Mouse (Mus musculus) thymus, adult 2 months (tissue): ENCODE measurements at regions not wholly inside any gene's neighbourhood (a gene's known extent, or its start where the extent isn't known, plus 50 kb on each side); places are given as distances from the start of the nearest gene placed in this dataset.

Source experiments
- DNase-seq: peaks from one replicate; pipeline ENCODE4 v3.0.0; 2021
- H3K27ac ChIP-seq: fragments of 200-500 bp; 2 replicates; pipeline ENCODE4 v1.5.1; 2012; ENCODE audit warnings: low read length, control low read depth; ENCODE audit not compliant: control insufficient read depth, insufficient read depth
- H3K27me3 ChIP-seq: fragments of 200-500 bp; 2 replicates; pipeline ENCODE4 v1.6.1; 2012; ENCODE audit warnings: mild to moderate bottlenecking, low read length, moderate library complexity, mixed read lengths; ENCODE audit not compliant: control insufficient read depth, insufficient read depth
- H3K36me3 ChIP-seq: fragments of 200-500 bp; 2 replicates; pipeline ENCODE4 v1.6.1; 2012; ENCODE audit warnings: mild to moderate bottlenecking, low read length, moderate library complexity; ENCODE audit not compliant: control insufficient read depth, insufficient read depth
- H3K4me1 ChIP-seq: fragments of 200-500 bp; replicated peaks from 2 replicates; pipeline ENCODE4 v1.6.1; 2012; ENCODE audit warnings: low read length; ENCODE audit not compliant: control insufficient read depth, insufficient read depth
- H3K4me3 ChIP-seq: fragments of 200-500 bp; 2 replicates; pipeline ENCODE4 v1.5.1; 2012; ENCODE audit warnings: mild to moderate bottlenecking, low read length, control low read depth, moderate library complexity; ENCODE audit not compliant: control insufficient read depth, insufficient read depth
- CTCF ChIP-seq: fragments of 200-500 bp; IDR thresholded peaks from 2 replicates; pipeline ENCODE4 v1.5.1; 2012; ENCODE audit warnings: mild to moderate bottlenecking, control low read depth, low read length, moderate library complexity, borderline replicate concordance; ENCODE audit not compliant: control insufficient read depth, poor library complexity, insufficient read depth; ENCODE audit errors: extremely low read depth
- POLR2A ChIP-seq: fragments of 200-500 bp; IDR thresholded peaks from 2 replicates; pipeline ENCODE4 v1.6.1; 2012; ENCODE audit warnings: mild to moderate bottlenecking, low read length, control low read depth, moderate library complexity; ENCODE audit not compliant: control insufficient read depth, poor library complexity, insufficient read depth; ENCODE audit errors: extremely low read depth
- WGBS: fragments of 180-500 bp; shearing (Covaris S2); methylation state at CpG from one replicate; pipeline ENCODE4 v1.1.7; 2018; 5-methylcytosine and 5-hydroxymethylcytosine counted together

DNA sequence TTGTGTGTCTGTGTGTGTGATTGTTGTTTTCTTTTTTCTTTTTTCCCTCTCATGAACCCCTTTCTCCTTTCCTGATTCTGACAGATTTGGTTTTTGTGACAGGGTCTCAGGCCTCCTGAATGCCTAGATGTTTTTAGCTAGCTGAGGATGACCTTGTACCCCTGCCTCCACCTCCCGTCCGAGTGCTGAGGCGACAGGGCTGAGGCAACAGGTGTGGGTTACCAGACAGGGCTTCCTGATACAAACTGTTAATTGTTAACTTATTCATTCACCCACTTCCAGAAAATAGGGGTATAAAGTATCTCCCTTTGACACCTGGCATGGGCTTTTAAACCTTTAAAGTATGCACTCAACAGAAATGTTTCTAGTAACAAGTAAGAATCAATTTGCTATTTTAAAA, 65.0 kb upstream of the Ralgapa2 start:
- H3K4me3 ChIP-seq, result no peak overlapping the region
- no peaks in the 10 kb centered on the region for H3K4me1 ChIP-seq
- TF ChIP-seq POLR2A (no peak), CTCF (no peak)
- no peaks in the 10 kb centered on the region for H3K36me3 ChIP-seq
- no peaks in the 10 kb centered on the region for H3K27me3 ChIP-seq
- H3K27ac ChIP-seq, result no peak overlapping the region
- no peak for DNase-seq
- 94% methylated on average over 3 of the region's 3 CpGs for WGBS

DNA sequence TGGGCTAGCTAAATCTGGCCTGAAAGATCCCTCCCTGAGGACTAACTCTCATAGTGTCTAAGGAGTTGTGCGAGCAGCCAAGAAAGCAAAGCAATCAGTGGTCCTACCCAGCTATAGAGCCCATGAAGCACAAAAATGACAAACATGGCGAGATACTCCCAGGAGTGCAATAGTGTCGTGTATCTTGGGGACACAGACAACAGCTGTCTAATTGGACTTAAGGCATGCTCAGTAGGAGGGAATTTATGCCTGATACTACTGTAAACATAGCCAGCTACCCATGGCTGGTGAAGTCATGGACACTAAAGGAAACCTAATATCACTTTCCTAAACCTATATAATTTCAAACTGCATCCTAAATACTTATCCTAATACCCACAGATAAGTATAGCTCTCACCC, 69.1 kb upstream of the Ralgapa2 start:
- Histone ChIP-seq H3K36me3 (no peaks in the 10 kb centered on the region), H3K27ac (no peak overlapping the region), H3K27me3 (no peaks in the 10 kb centered on the region), H3K4me3 (no peak overlapping the region), H3K4me1 (no peaks in the 10 kb centered on the region)
- 92% methylated on average over 3 of the region's 3 CpGs for WGBS
- TF ChIP-seq CTCF, result no peak
- no peak for TF ChIP-seq POLR2A
- DNase-seq, result no peak

DNA sequence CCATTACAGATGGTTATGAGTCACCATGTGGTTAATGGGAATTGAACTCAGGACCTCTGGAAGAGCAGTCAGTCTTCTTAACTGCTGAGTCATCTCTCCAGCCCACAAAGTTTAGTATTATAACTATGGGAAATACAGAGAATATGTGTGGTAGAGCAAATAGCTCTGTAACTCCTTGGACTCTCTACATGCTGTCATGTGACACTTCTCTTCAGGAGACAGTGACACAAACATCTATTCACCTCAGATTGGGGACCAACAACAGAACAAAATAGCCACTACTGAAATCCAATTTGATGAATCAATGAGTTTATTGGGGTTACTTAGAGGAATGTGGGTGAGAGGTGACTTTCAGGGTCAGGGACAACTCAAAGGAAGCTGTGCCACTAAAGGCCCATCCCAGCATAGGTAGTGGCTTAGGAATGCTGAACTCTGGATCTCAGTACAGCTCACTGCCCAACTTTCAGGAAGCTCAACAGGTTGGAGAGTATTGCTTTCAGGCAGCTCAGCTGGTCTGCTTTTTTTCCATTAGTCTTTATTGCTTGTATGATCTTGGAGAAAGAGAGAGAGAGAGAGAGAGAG, 71.8 kb upstream of the Ralgapa2 start:
- no peak for TF ChIP-seq POLR2A
- no peak for TF ChIP-seq CTCF
- H3K27ac ChIP-seq, result no peak overlapping the region
- no peaks in the 10 kb centered on the region for H3K27me3 ChIP-seq
- H3K36me3 ChIP-seq, result no peaks in the 10 kb centered on the region
- H3K4me1 ChIP-seq, result no peaks in the 10 kb centered on the region
- H3K4me3 ChIP-seq, result no peak overlapping the region
- no peak for DNase-seq

GRCm38 (mm10) chr2:146586381-146586780, 74.2 kb upstream of the Ralgapa2 start:
- WGBS, result 95% methylated on average over 1 of the region's 1 CpGs
- Histone ChIP-seq H3K4me3 (no peak overlapping the region), H3K36me3 (no peaks in the 10 kb centered on the region), H3K4me1 (no peaks in the 10 kb centered on the region), H3K27me3 (no peaks in the 10 kb centered on the region), H3K27ac (no peak overlapping the region)
- TF ChIP-seq CTCF (no peak), POLR2A (no peak)
- no peak for DNase-seq

GRCm38 (mm10) chr2:146586981-146587380, 74.8 kb upstream of the Ralgapa2 start:
- H3K27ac ChIP-seq, result no peak overlapping the region
- no peak for DNase-seq
- no peaks in the 10 kb centered on the region for H3K4me1 ChIP-seq
- no peak overlapping the region for H3K4me3 ChIP-seq
- 40% methylated on average over 3 of the region's 3 CpGs for WGBS
- no peaks in the 10 kb centered on the region for H3K36me3 ChIP-seq
- TF ChIP-seq POLR2A (no peak), CTCF (no peak)
- H3K27me3 ChIP-seq, result no peaks in the 10 kb centered on the region

GRCm38 (mm10) chr2:146589860-146590259, 77.7 kb upstream of the Ralgapa2 start:
- no peaks in the 10 kb centered on the region for H3K4me1 ChIP-seq
- no peak overlapping the region for H3K4me3 ChIP-seq
- H3K27me3 ChIP-seq, result no peaks in the 10 kb centered on the region
- no peak overlapping the region for H3K27ac ChIP-seq
- no peaks in the 10 kb centered on the region for H3K36me3 ChIP-seq
- WGBS, result 92% methylated on average over 3 of the region's 3 CpGs
- no peak for TF ChIP-seq POLR2A
- no peak for TF ChIP-seq CTCF
- DNase-seq, result no peak

DNA sequence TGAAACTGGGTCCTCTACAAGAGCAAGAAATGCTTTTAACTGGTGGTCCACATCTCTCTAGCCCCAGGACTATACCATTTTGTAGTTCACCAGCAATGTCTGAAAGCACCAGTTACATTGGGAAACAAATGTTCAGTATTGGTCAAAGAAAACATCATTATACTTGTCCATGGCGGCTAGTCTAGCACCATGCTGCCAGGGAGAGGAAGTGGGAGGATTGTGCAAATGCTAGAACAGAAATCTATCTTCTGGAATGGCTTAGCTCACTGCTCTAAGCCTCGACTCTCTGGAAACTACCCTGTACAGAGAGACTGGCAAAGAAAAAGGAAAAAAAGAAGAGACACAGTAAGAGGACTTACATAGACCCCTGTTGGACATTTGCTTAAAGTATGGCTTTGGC, 81.1 kb upstream of the Ralgapa2 start:
- WGBS, result 89% methylated on average over 2 of the region's 2 CpGs
- Histone ChIP-seq H3K27ac (no peak overlapping the region), H3K27me3 (no peaks in the 10 kb centered on the region), H3K4me1 (no peaks in the 10 kb centered on the region), H3K4me3 (no peak overlapping the region), H3K36me3 (no peaks in the 10 kb centered on the region)
- no peak for DNase-seq
- TF ChIP-seq POLR2A (no peak), CTCF (no peak)
